Mouse (Mus musculus) heart, adult 18-20 months (tissue): Measurements from ENCODE around the gene Slc13a5. TPM values are rescaled to one million over a fixed set of nuclear protein-coding genes. Genes with fewer than 3 reads are reported as not detected.

Experiments
- DNase-seq, 2 experiments: peaks; one replicate each; pipeline ENCODE4 v3.0.0; 2021 to 2022; ENCODE audit warnings: mixed read lengths in 1 of 2
- long read RNA-seq, 2 experiments: library from polyadenylated mRNA; stranded (forward); transcript quantifications; one replicate each; pipeline ENCODE4 v2.0.0; 2021
- total RNA-seq, 2 experiments: library from RNA; stranded (reverse); gene quantifications; 2 replicates each; pipeline ENCODE4 v1.2.3; 2021

Gene Slc13a5
- not detected for total RNA-seq
- long read RNA-seq, experiment 1 = 0 reads
- long read RNA-seq, experiment 2 = 0 reads

DNA sequence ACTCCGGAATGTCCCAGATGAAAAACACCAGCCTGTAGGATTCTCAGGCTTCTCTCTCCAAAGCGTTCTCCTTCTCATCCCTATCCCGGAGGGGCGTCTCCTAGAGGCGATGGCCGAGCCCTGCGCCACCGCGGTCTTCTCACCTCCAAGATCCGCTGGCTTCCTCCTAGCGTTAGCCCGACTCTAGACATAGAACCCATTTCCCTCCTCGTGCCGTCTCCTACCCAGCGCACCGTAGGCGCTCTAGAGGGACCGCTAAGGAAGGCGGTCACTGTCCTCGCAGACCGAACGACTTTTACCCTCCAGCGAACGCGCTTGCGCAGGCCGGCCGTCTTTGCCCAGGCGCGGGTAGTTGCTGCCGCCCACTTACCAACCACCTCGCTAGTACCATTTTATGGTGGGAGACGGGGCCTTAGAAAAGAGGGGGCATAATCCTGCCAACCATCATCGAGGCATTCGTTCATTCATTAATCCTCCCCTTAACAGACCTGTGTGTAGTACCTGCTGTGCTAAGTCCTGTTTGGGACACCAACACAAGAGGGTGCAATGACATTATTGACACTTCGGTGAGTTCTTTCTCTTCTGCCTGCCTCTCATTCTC lies at the start of gene Slc13a5:
Gene Slc13a5, minus strand, starts transcription at position 263 of the 601 bp plus-strand sequence.
- DNase-seq = no peak

DNA sequence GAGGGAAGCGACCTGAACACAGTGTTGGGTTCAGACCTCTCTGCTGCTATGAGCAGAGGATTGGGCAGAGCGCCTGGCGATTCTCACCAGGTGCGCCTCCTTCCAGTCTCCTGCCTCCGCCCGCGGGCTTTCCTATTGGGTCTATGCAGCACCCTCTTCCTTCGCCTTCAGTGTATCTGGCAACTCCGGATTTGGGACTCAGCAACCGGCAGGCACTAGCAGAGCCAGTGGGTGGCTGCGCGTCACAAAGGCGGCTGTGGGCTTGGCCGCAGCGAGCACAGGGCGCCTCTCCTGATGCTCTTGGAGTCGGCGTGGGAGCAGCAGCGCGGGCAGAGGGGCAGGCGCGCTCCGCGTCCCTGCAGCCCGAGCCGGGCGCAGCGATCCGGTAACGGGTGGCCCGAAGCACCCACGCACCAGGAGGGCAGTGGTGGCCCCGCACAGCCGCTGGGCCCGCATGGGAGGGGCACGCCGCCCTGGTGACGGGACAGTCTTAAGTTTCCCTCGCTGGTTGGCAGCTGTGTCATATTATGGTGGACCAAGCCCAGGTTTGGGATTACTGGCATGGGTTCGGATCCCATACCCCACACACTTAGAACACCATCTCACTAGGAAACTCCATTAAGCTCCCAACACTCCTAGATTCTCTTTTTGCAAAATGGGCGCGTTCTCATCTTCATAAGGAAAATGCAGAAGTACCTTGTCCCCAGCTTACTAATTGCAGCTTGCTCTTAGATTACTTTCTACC lies 47.3 kb upstream of the Slc13a5 start, which contains the start of gene Fbxo39:
Gene Fbxo39, plus strand, starts transcription at position 294 of the 745 bp plus-strand sequence.
- DNase-seq = no peak

DNA sequence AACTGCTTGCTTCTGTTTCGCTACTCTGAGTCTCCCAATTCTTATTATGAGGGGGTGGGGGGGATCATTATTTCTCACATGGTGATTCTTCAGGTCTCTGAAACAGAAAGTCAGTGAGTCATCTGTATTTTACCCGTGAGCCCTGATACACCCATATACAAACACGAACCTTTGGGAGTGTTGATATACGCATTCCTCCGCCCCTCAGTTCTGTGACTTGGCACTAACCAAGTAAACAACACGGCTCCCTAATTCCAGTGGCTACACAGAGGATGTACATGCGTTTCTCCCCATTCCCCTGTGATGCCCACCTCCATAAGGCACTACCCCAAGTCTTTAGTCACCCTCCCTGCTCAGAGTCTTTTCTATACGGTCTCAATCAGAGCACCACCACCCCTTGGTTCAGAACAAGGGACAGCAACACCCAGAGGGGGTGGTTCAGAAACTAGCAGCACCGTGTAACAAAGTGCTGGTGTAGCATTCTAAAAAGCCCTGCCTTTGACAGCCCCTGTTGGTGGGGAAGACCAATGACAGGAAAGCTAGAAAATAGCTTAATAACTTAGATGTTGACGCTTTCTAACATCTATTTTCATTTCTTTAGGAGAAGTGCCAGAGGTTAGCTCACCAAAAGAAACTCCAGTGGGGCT lies 44.5 kb upstream of the Slc13a5 start:
- no peak for DNase-seq

DNA sequence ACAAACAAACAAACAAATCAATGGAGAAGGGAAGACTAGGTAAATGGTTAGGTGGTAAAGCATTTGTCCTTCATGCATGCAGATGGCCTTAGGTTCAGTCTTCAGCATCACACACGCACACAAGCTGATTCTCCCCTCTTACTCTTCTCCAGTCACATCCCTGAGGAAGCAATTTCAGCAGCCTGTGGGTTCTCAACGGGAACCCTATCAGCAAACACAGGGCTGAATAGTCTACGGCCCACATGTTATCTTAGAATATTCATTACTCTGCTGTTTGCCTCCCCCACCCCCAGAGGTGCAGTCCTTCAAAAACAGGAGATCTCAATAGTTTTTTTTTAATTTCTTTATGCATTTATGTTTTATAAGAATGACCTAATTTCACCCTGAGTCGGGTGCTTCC lies 43.5 kb upstream of the Slc13a5 start:
- DNase-seq = no peak

DNA sequence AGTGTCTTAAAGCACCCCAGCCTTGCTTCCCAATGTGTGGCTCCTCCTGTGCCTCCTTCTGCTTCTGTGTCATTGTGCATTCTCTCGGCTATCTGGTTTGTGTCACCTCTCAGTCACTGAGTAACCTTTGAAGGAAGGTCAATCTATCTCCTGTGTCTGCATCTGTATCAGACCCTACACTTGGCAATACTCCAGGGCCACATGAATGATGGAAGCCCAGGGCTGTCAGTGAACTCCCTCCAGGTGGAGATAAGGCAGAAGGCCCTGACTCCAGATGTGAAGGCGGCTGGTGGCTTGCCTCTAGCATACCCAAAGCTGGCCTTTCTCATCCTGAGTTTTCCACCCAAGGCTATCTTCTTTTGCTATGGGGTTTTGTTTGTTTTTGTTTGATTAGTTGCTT lies 42.0 kb upstream of the Slc13a5 start:
- peak in 1 of 2 experiments; percentile 13 for DNase-seq

DNA sequence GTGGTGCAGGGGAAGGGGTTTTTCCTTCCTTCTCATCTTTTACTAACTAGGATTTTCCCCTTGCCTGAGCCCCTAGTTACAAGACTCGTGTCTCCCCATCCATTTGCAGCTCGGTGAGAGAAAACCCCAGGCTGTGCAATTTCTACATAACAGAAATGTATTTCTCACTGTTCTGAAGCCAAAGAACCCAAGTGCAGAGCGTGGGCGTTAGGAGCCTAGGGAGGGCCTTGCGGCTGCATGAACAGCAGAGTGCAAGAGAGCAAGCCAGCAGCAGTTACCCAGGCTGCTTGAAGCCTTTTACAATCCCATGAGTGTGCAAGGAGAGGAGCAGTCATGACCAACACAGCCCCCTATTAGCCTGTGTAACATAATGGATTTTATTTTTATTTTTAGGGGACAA lies 40.4 kb upstream of the Slc13a5 start:
- DNase-seq = no peak

DNA sequence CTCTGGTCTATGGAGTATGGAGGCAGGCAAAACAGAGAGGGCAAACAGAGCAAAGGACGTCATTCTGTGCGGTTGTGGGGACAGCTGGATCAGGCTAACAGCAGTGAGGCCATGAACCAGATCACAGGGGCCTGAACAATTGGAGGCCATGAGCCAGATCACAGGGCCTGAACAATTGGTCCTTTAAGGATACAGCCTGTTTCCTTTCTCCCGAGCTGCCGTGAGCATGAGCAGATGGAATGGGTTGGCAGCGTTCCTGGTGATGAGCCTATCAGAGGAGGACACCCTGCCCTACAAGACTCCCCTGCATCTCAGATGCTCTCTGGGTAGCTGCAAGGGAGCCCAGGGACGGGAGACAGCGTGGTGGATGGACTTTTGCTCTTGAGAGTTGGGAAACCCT lies 35.2 kb upstream of the Slc13a5 start:
- DNase-seq = peak; percentile 62 to 74

DNA sequence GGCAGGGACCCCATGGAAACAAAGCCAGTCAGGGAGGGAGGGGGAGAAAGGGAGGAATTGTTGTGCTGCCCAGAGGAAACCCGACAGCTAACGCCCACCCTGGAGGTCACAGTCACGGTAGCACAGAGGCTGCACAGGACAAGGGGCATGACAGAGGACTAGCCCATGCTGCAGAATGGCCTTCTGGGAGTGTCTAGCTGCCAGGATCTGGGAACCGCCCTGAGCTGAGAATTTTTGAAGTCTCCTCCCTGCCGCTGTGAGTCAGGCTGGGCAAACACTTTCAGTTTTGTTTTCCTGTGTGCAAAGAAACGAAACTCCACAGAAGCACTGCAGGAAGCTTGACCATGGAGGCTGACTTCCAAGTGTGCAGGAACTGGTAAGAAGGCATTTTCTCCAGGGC lies 34.3 kb upstream of the Slc13a5 start, which contains the start of gene Xaf1:
Gene Xaf1, plus strand, starts transcription at position 296 of the 400 bp plus-strand sequence.
- peak; percentile 84 to 92 for DNase-seq

DNA sequence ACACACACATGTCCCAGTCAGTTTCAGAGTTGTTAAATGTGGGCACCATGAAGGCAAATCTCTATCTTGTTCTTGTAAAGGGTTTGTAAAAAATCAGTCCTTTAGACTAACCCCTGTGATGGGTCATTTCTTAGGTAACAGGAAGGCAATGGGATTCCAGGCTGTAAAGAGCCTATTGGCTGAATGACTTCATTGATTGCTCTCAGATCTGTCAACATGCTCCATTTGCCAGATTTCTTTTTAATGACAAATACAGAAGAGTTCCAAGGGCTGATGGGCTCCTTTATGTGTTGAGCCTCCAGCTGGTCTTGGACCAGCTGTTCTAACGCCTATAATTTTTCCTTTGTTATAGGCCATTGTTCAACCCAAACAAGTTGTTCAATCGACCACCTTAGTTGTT lies 26.1 kb upstream of the Slc13a5 start:
- DNase-seq = no peak

DNA sequence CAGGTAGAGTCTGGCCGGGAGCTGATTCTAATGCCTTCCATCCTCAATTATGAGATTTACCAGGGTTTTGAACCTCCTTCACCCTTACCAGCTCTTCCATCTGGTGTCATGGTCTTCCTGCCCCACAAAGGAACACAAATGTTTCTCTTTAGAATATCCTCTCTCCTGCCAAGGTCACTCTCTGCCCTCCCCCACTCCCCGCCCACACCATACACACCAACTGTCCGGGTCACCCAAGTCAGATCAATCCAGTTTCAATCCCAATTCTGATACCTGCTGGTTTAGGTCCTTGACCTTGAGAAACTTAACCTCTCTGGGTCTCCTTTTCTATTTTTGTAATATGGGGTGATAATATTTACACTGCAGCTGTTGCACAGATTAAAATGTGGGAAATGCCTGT lies 20.5 kb upstream of the Slc13a5 start:
- DNase-seq = no peak

DNA sequence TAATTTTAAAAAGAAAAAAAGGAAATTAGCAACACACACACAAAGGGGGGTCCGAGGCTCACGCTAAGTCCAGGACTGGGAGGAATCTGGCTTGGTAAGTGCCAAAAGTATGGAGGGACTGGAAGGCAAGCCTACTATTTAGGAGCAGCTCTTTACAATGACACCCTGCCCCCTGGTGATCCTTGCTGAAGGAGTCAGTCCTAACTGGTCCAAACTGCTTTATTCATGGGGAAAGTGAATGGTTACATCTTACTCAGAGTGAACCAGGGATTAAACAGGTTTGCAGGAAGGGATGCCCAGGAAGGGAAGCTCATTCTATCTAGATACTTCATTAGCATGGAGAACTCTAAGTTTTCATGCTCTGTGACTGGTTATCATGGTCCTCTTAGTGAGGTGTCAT lies 20.1 kb upstream of the Slc13a5 start:
- no peak for DNase-seq

DNA sequence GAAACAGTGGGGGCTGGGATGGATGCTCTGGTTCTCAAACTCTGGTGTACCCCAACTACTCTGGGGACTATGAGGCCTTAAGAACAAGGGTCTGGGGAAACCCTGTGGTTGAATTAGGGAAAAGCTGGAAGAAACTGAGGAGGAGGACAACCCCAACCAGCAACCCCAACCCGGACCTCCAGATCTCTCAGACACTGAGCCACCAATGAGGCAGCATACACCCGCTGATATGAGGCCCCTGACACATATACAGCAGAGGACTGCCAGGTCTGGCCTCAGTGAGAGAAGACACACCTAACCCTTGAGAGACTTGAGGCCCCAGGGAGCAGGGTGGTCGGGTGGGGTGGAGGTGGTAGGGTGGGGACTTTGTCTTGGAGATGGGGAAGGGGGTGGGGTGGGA lies 19.6 kb upstream of the Slc13a5 start:
- no peak for DNase-seq

DNA sequence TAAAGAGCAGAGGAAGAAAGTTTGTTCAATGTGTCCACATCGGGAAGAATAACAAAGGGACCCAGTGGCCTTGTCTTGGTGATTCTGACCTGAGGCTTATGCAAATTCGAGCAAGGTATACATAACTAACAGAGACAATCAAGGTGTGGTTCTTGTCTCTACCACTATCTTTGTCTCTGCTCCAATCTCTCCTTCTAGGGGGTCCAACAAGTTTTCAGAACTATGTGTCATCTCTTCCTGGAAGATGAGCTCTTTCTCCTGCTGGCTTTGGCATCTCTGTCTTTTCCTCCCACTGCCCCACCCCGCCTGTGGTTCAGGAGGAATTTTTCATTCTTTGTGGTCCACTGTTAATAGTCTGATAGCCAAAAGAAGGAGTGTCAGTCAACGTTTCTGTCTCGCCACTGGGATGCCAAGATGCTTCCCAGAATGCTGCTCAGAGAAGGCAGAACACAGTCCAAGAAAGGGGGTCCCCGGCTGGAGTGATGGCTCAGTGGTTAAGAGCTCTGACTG lies 19.0 kb upstream of the Slc13a5 start:
- DNase-seq = no peak

DNA sequence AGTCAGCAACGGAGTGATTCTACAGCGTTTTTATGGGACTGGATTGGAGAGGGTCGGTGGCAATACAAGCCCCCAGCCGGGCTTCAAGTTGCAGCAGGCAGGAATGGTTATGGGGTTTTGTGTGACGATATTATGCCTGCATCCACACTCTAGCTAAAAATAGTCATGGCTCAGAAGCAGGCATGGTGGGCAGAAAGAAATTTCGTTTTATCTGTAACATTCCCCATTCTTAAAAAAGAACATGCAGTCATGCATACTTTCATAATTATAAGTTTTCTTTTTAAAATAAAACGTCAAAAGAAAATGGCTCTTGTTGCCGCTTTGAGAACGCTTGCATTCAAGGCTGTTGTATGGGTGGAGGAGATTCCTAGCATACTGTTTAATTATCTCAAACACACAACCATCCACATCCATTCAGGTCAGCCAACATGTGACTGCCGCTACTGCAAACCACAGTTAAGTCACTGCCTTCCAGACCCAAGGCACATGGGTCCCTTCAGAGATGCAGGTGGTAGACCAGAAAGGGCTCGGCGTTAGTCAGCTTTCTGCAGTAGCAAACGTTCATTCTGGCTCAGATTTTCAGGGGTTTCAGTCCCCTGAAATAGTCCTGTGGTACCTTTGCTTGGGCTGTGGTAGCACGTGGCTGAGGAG lies 17.6 kb upstream of the Slc13a5 start:
- DNase-seq = no peak

DNA sequence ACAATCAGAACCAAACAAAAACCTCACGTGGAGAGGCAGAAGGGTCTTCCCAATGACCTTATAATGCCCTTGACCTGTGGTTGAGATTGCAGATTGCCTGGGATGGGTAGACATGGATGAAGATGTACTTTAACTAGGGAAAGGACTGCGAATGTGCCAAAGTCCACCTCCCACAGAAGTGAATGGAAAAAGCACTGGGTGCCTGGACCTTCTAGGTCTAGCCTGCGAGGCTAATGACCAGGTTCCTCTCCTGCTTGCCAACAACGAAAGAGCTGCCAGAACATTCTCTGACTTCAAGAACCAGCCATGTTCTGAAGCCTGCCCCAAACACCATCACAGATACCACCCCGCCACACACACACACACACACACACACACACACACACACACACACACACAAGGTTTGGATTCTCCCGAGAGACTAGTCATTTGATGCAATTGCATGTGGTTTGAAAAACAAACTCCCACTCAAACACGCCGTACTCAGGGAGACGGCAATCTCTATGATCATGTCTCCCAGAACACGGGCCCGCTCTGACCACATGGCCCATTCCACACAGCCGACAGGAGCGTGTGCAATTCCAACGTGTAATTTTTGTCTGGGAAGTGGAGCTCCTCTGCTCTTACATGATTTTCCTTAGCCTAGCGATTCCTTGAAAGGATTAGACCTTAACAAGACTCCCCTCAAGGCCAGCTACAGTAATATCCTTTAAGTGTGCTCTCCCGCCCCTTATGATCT lies 16.6 kb upstream of the Slc13a5 start:
- no peak for DNase-seq

DNA sequence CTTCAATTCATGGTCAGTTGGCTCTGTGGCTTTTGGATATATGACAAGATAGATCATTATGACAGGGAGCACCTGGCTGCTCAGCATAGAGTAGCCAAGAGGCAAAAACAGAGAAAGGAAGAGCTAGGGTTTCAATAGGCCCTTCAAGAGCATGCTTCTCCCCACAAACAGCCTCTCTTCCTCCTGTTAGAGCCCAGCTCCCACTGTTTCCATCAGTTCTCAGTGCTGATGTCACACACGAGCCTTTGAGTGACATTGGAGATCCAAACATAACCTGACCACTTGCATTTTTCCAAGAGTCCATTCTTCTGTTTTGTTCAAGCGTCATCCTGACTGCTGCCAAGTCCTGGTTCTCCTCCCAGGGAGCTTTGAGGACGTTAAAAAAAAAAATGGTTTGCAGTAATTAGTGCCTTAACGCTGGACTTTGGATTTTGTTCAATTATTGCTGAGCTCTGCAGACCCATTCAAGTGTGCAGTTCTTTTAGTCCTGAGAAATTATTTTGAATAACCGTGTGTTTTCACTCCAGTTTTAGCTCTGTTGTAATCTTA lies 14.9 kb upstream of the Slc13a5 start:
- no peak for DNase-seq

DNA sequence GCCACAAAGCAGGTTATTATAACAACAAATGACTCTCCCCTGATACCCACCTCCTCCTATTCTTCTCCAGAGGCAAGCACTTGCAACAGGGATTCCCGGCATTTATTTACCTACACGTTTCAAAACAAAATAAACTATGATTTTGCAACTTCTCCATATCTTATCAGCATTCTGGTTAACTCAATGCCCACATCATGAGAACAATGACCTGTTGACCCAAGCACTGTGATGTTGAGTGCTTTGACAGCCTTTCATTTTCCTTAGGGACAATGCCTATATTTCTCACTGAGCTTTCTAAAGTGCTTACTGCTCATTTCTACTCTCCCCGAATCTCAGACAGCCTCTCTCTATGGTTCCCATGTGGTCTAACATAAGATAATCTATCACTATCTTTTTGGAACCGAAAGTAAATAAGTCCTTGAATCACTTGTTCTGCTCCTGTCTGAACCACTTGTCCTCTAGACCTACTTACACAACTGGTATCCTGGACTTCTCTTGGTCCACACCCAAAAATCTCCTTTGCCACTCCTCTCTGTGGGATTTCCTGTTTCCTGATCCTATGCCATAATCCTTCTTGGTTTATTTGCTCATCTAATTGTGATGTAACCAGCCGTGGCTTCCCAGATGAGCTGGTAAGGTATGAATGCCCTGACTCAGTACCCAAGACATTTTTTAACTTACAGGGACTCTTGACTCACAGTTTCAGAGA lies 14.3 kb upstream of the Slc13a5 start:
- no peak for DNase-seq

DNA sequence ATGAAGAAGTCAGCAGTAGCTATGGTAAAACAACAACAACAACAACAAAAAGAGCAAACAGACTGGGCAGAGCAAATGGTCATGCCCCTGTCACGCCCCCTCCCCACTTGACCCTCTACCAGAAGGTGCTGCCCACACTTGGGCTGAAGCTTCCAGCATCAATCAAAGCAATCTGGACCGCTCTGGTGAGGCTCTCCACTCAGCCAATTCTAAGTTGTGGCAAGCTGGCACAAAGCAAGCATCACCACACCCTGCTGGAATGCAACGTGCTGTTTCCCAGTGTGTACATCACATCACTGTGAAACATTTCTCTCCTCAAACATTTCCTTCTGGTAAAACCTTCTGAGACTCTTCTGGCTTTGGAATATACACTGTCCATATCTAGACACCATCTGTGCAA lies 6.3 kb upstream of the Slc13a5 start:
- DNase-seq = no peak

DNA sequence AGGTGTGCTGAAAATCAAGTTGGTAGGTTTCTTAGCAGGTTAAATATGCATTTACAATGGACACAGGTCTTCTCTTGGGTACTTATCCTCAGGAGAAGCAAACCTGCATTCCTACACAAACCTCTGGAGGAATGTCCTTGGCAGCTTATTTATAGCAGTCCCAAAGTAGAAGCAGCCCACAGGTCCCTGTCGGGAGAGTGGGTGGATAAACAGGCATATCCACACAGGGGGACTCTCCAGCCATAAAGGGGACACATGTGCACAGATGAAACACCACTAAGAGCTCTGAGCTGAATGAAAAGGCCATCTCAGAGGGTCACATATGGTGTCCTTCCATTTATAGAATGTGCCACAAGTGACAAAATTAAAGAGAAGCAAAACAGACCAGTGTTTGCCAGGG lies 4.7 kb upstream of the Slc13a5 start:
- no peak for DNase-seq

DNA sequence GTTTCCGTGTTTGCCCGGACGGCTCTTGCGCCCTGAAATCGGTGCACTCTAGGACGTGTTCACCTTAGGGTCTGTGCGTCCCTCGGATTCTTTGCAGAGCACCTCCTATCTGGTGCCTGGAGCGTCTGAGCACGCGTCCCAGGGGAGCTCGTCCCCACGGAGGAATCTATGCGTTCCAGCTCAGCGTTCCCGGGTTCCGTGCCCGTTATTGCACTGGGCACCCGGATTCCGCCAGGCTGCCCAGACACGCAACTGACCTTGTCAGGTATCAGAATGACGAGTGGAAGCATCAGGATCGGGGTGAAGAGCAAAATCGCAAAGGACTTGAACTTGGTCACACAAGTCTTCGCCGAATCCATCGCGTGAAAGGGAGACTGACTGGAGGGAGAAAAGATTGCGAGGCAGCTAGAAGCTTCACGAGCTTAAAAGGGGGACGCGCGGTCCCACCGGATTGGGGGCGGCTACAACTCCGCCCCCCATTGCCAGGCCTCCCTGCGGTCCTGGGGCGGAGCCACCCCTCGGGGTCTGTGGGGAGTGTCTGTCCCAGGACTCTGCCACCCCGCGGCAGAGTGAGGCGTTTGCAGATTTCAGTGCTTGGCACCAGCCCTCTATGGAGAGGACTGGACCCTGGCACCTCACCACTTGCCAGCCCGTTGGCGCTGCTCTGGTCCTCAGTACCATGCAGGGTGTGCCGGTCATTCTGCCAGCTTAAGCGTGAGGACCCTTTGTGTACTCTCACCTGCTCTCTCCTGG lies 639 bp downstream of the Slc13a5 start:
- DNase-seq = peak; percentile 28 to 36
